Mouse (Mus musculus) limb, embryonic 14.5 days (tissue): Measurements from ENCODE around the gene Gm10277. TPM values are rescaled to one million over a fixed set of nuclear protein-coding genes. Genes with fewer than 3 reads are reported as not detected.

Source experiments
- ATAC-seq: fragments of 200-750 bp; cut with Nextera tagmentation; 2 replicates; pipeline ENCODE4 v1.8.0; 2017; ENCODE audit warnings: low read depth, moderate number of reproducible peaks, moderate TSS enrichment; ENCODE audit not compliant: low FRiP score
- DNase-seq: peaks from one replicate; pipeline ENCODE4 v3.0.0-alpha.2; 2015; ENCODE audit warnings: low spot score
- H3K27ac ChIP-seq: fragments of 300-500 bp; sonication (generic); replicated peaks from 2 replicates; pipeline ENCODE4 v1.5.1; 2014; ENCODE audit warnings: low read depth, mild to moderate bottlenecking, low read length, moderate library complexity, mixed read lengths
- H3K27me3 ChIP-seq: fragments of 300-500 bp; sonication (generic); 2 replicates; pipeline ENCODE4 v1.6.1; 2014; ENCODE audit warnings: low read length, mixed read lengths; ENCODE audit not compliant: control insufficient read depth, insufficient read depth
- H3K36me3 ChIP-seq: fragments of 300-500 bp; sonication (generic); 2 replicates; pipeline ENCODE4 v1.6.1; 2014; ENCODE audit warnings: mild to moderate bottlenecking, low read length, moderate library complexity, mixed read lengths; ENCODE audit not compliant: control insufficient read depth, insufficient read depth
- H3K4me1 ChIP-seq: fragments of 300-500 bp; sonication (generic); 2 replicates; pipeline ENCODE4 v1.6.1; 2014; ENCODE audit warnings: antibody characterized with exemption, low read length, mixed read lengths; ENCODE audit not compliant: control insufficient read depth, insufficient read depth
- H3K4me2 ChIP-seq: fragments of 300-500 bp; sonication (generic); replicated peaks from 2 replicates; pipeline ENCODE4 v1.6.1; 2014; ENCODE audit warnings: low read depth, mild to moderate bottlenecking, low read length, moderate library complexity; ENCODE audit not compliant: severe bottlenecking
- H3K4me3 ChIP-seq: fragments of 300-500 bp; sonication (generic); replicated peaks from 2 replicates; pipeline ENCODE4 v1.5.1; 2014; ENCODE audit warnings: low read length
- H3K9ac ChIP-seq: fragments of 300-500 bp; sonication (generic); 2 replicates; pipeline ENCODE4 v1.6.1; 2014; ENCODE audit warnings: mild to moderate bottlenecking, low read depth, low read length, moderate library complexity; ENCODE audit not compliant: severe bottlenecking
- H3K9me3 ChIP-seq: fragments of 300-500 bp; sonication (generic); 2 replicates; pipeline ENCODE4 v1.6.1; 2016; ENCODE audit warnings: low read length; ENCODE audit not compliant: control insufficient read depth
- POLR2A ChIP-seq: fragments of 200-500 bp; IDR thresholded peaks from 2 replicates; pipeline ENCODE4 v1.8.0; 2012; ENCODE audit warnings: inconsistent platforms, mild to moderate bottlenecking, moderate library complexity, borderline replicate concordance; ENCODE audit not compliant: insufficient read depth, insufficient read length; ENCODE audit errors: extremely low read depth
- WGBS: fragments of 180-500 bp; shearing (Covaris S2); extraction: QIAGEN DNeasy Blood & Tissue Kit; methylation state at CpG from one replicate; pipeline ENCODE4 v1.1.7; 2014; 5-methylcytosine and 5-hydroxymethylcytosine counted together
- polyA plus RNA-seq, 2 experiments: library from polyadenylated mRNA; depleted of rRNA in 1 of 2; stranded (reverse) in 1 of 2; unstranded in 1 of 2; fragments of >200 nt; fragmentation: Nextera tagmentation in 1 of 2; extraction: Ambion mirVana in 1 of 2; gene quantifications; 2 replicates each; pipeline versions ENCODE4 v1.2.1 to v1.2.3; 2012 to 2014

The Gm10277 gene
- polyA plus RNA-seq, 2 experiments = 0.89 TPM; not detected in 1

- H3K27me3 ChIP-seq = no peaks in the 10 kb centered on the region
- no peak for TF ChIP-seq POLR2A
- ATAC-seq (no peak), DNase-seq (no peak)
- no peaks in the 10 kb centered on the region for H3K9me3 ChIP-seq
- no peak overlapping the region for H3K4me2 ChIP-seq
- no peaks in the 10 kb centered on the region for H3K4me1 ChIP-seq
- H3K36me3 ChIP-seq = 0 out of 2 replicates have a peak, but pooled peaks cover 9% of the 10 kb centered on the region
- no peak overlapping the region for H3K9ac ChIP-seq
- H3K4me3 ChIP-seq = no peak overlapping the region
- WGBS = 88% methylated on average over 6 of the region's 6 CpGs
- H3K27ac ChIP-seq = no peak overlapping the region
Measured at GRCm38 (mm10) chr11:77810018-77810417, 22.5 kb upstream of the Gm10277 start.

DNA sequence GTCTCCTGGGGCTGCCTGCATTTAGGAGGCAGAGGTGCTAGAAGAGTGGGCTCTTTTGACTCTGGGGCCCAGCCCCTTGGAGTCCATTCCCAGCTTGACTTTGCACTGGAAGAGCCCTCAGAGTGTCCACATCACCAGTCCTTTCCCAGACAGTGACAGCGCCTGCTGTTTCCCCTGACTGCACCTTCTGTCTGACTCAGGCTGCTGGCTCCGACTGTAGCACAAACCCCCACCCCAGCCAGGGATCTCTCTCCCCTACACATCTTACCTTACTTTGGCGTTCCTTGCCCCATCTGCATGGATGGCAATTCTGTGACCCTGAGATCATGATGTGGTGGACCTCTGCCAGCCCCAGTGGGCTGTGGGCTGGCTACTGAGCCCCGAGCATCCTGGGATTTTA, 21.7 kb upstream of the Gm10277 start:
- ATAC-seq = no peak
- H3K4me1 ChIP-seq = no peaks in the 10 kb centered on the region
- no peak overlapping the region for H3K4me2 ChIP-seq
- no peak overlapping the region for H3K4me3 ChIP-seq
- no peaks in the 10 kb centered on the region for H3K27me3 ChIP-seq
- 0 out of 2 replicates have a peak, but pooled peaks cover 9% of the 10 kb centered on the region for H3K36me3 ChIP-seq
- 79% methylated on average over 4 of the region's 4 CpGs for WGBS
- no peak overlapping the region for H3K27ac ChIP-seq
- H3K9ac ChIP-seq = no peak overlapping the region
- DNase-seq = no peak
- no peak for TF ChIP-seq POLR2A
- H3K9me3 ChIP-seq = no peaks in the 10 kb centered on the region

DNA sequence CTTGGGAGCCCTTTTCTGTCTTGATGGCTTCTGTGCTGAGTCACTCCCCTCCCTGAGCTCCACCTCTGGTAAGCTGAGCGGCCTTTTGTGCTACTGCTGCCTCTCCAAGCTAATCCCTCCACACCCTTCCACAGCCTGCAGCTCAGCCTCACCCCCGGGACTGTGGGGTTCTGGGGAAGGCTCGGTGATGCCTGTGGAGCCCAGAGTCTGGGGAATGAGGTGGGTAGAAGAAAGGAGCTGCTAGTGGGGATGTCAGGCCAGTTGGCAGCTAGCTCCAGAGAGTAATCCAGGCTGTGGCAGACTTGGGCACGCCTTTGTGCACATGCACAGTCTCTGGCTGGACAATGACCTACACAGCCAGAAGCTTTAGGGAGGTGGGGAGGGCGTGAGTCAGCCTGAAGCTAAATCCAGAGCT, 20.5 kb upstream of the Gm10277 start:
- no peak overlapping the region for H3K9ac ChIP-seq
- H3K27ac ChIP-seq = no peak overlapping the region
- no peaks in the 10 kb centered on the region for H3K9me3 ChIP-seq
- ATAC-seq (no peak), DNase-seq (no peak)
- H3K4me3 ChIP-seq = no peak overlapping the region
- H3K36me3 ChIP-seq = peaks cover 10% of the 10 kb centered on the region; the same call in 1 of the 2 replicates
- no peaks in the 10 kb centered on the region for H3K27me3 ChIP-seq
- no peak for TF ChIP-seq POLR2A
- no peaks in the 10 kb centered on the region for H3K4me1 ChIP-seq
- no peak overlapping the region for H3K4me2 ChIP-seq
- 51% methylated on average over 5 of the region's 5 CpGs for WGBS

- no peak overlapping the region for H3K27ac ChIP-seq
- H3K4me2 ChIP-seq = no peak overlapping the region
- H3K27me3 ChIP-seq = no peaks in the 10 kb centered on the region
- no peak overlapping the region for H3K4me3 ChIP-seq
- ATAC-seq = no peak
- peaks cover 3% of the 10 kb centered on the region; the same call in 1 of the 2 replicates for H3K36me3 ChIP-seq
- H3K9ac ChIP-seq = no peak overlapping the region
- no peaks in the 10 kb centered on the region for H3K9me3 ChIP-seq
- WGBS = 83% methylated on average over 6 of the region's 6 CpGs
- no peak for TF ChIP-seq POLR2A
- DNase-seq = no peak
- no peaks in the 10 kb centered on the region for H3K4me1 ChIP-seq
Measured at GRCm38 (mm10) chr11:77806855-77807254, 19.3 kb upstream of the Gm10277 start.

- no peaks in the 10 kb centered on the region for H3K27me3 ChIP-seq
- no peak overlapping the region for H3K9ac ChIP-seq
- H3K4me3 ChIP-seq = no peak overlapping the region
- H3K4me2 ChIP-seq = no peak overlapping the region
- TF ChIP-seq POLR2A = no peak
- H3K36me3 ChIP-seq = peaks cover 3% of the 10 kb centered on the region; the same call in 1 of the 2 replicates
- 17% methylated on average over 2 of the region's 2 CpGs for WGBS
- peaks cover 4% of the 10 kb centered on the region for H3K4me1 ChIP-seq
- no peaks in the 10 kb centered on the region for H3K9me3 ChIP-seq
- DNase-seq (no peak), ATAC-seq (no peak)
- no peak overlapping the region for H3K27ac ChIP-seq
Measured at GRCm38 (mm10) chr11:77806218-77806617, 18.7 kb upstream of the Gm10277 start.
